Comparison of ENCODE assay signal across 9 mouse cellular contexts in genomic region chr5:75933521-75934044, GRCm38 (mm10). TPM values are rescaled to one million over a fixed set of nuclear protein-coding genes. Genes with fewer than 3 reads are reported as not detected.
DNase-seq lines count a peak whose midpoint lies in the region; ATAC-seq and TF ChIP-seq lines count a peak whose summit lies in the region.
"Had no signal": no experiment of that assay in that cellular context is flagged by ENCODE, and none has a peak within 500 bp of the region (broad histone marks: within the 10 kb centered on the region; RNA-seq: fewer than 3 reads in every experiment).

No protein-coding gene starts in this region.

- DNase-seq in layer of hippocampus, adult 2 months (ENCODE audit: low spot score in 2 of 2) = peak in 1 of 2 experiments; percentile 18
- DNase-seq in layer of hippocampus, adult 9-10 months (ENCODE audit: low spot score) = no peak
- peak; percentile 26 for DNase-seq in c-Kit-positive CD71-negative TER-119-negative erythroid progenitor cells, embryonic 14.5 days (ENCODE audit: low read depth)
- DNase-seq in heart, postnatal 14 days = peak; percentile 85 to 89
- DNase-seq in liver, embryonic 11.5 days (ENCODE audit: low spot score) = no peak
- peak; percentile 39 for DNase-seq in ovary, postnatal 36 days (ENCODE audit: low spot score)
- DNase-seq in cerebellum, adult 11 months = no peak

- ATAC-seq in liver, embryonic 11.5 days (replicated peaks; ENCODE audit: low FRiP score) = peak; percentile 49; the same call in 1 of the 2 replicates
- no peak for ATAC-seq in cerebellum, adult (ENCODE audit: insufficient number of reproducible peaks, low FRiP score, low TSS enrichment)

- intact Hi-C loops in heart, postnatal 14 days (cut with DNase I) = no loop called here

- H3K36me3 ChIP-seq in liver, embryonic 11.5 days (ENCODE audit: control insufficient read depth, insufficient read depth, low read length) = no peaks in the 10 kb centered on the region
- H3K36me3 ChIP-seq: G1E had no signal

- no peak overlapping the region for H3K4me3 ChIP-seq in layer of hippocampus, adult 2 months
- no peak overlapping the region for H3K4me3 ChIP-seq in liver, embryonic 11.5 days (ENCODE audit: low read depth, low read length)

- H3K9me3 ChIP-seq in liver, embryonic 11.5 days (ENCODE audit: control insufficient read depth, low read length) = no peaks in the 10 kb centered on the region
- H3K9me3 ChIP-seq: G1E had no signal

- H3K27ac ChIP-seq in layer of hippocampus, adult 2 months = peak overlapping the region; percentile 15; the same call in 1 of the 2 replicates
- H3K27ac ChIP-seq in liver, embryonic 11.5 days (ENCODE audit: low read depth, low read length) = no peak overlapping the region

- peaks cover 26% of the 10 kb centered on the region for H3K4me1 ChIP-seq in liver, embryonic 11.5 days (replicated peaks; ENCODE audit: control insufficient read depth, insufficient read depth, low read length)

- WGBS in liver, embryonic 11.5 days = 47% methylated on average over 20 of the region's 20 CpGs

- H3K9ac ChIP-seq in liver, embryonic 11.5 days (ENCODE audit: low read depth, low read length) = 0 out of 2 replicates have a peak overlapping the region, but pooled peaks have one; percentile 20

- H3K4me2 ChIP-seq in liver, embryonic 11.5 days = peak overlapping the region; percentile 53

- no peak for TF ChIP-seq CTCF in layer of hippocampus, adult 2 months (conservative IDR thresholded peaks at IDR 0.05)

- H3K27me3 ChIP-seq in liver, embryonic 11.5 days (replicated peaks; ENCODE audit: control insufficient read depth, insufficient read depth, low read length) = no peaks in the 10 kb centered on the region; the same call in 1 of the 2 replicates

RNA-seq across cellular contexts. Expression of gene Kdr, which starts 44.7 kb away (rescaled TPM):
- 1 to 10 TPM; 6.3 to 7.0 TPM for total RNA-seq in layer of hippocampus, adult 2 months (2021)
- 100 to 1,000 TPM in 1 of 2 experiments, 10 to 100 TPM in 1; 89.7 to 101 TPM for total RNA-seq in heart, postnatal 14 days (2021)
- polyA plus RNA-seq in liver, embryonic 11.5 days (2014; fragmentation: Nextera tagmentation; extraction: Ambion mirVana) = 28.0 and 31.2 TPM in 2 replicates
- polyA plus RNA-seq: G1E had no signal

Comparison
In these comparisons a context has a peak if more than half of its experiments do, and no peak if none do; other contexts are left out.
1. DNase-seq: peak in c-Kit-positive CD71-negative TER-119-negative erythroid progenitor cells, embryonic 14.5 days (single experiment), heart, postnatal 14 days (2 of 2) and ovary, postnatal 36 days (single experiment); none in layer of hippocampus, adult 9-10 months (single experiment), liver, embryonic 11.5 days (single experiment) and cerebellum, adult 11 months (single experiment).
2. RNA of gene Kdr, which starts 44.7 kb away (total RNA-seq): 89.7 to 101 TPM in heart, postnatal 14 days; 6.3 to 7.0 TPM in layer of hippocampus, adult 2 months; every median in the first group is over 10 times any median in the second.